In the genomic region with DNA sequence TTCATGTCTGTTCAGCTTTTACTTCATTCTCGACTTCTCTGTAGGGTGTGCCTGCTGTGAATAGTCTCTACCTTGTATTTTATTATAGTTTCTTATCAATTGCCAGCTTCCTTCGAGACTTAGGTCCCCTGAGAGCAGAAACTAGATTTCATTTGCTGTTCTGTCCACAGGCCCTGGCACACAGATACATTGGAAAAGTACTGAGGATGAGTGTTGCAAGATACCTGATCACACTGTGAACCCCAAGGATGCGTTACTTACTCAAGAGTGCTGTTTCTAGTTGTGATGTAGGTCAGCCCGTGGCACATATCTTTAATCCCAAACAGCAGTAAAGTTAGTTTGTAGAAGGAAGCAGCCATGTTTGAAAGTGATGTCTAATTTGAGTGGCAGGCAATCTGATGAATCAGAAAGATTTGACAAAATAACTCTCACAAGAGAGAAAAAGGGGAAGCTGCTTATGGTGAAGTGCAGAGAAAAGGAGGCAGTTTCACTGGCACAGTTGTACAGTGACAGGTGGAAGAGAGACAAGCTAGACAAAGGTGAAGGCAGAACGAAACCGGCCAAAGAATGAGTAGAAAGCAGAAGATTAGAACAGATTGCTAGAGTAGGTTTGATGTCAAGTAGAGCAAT, we compare ENCODE assay signal across 21 mouse cellular contexts. TPM values are rescaled to one million over a fixed set of nuclear protein-coding genes. Genes with fewer than 3 reads are reported as not detected.
DNase-seq lines count a peak whose midpoint lies in the region; ATAC-seq and TF ChIP-seq lines count a peak whose summit lies in the region.
"Had no signal": no experiment of that assay in that cellular context is flagged by ENCODE, and none has a peak within 500 bp of the region (broad histone marks: within the 10 kb centered on the region; RNA-seq: fewer than 3 reads in every experiment).

No protein-coding gene starts in this region.

- no peak for TF ChIP-seq POLR2A in kidney, adult 2 months (IDR thresholded peaks at IDR 0.05; ENCODE audit: low read depth, low read length)

- peaks cover 45% of the 10 kb centered on the region for H3K4me1 ChIP-seq in heart, embryonic 13.5 days
- peaks cover 76% of the 10 kb centered on the region for H3K4me1 ChIP-seq in E14TG2a.4 (replicated peaks; ENCODE audit: low read depth, low read length)
- peaks cover 43% of the 10 kb centered on the region for H3K4me1 ChIP-seq in limb, embryonic 13.5 days
- peaks cover 4% of the 10 kb centered on the region; the same call in 1 of the 2 replicates for H3K4me1 ChIP-seq in stomach, postnatal 0 days (replicated peaks; ENCODE audit: control insufficient read depth, insufficient read depth)
- H3K4me1 ChIP-seq in kidney, adult 2 months (ENCODE audit: control insufficient read depth, insufficient read depth, low read length) = peaks cover 5% of the 10 kb centered on the region
- peaks cover 31% of the 10 kb centered on the region for H3K4me1 ChIP-seq in neural tube, embryonic 15.5 days

- intact Hi-C loops in heart, postnatal 10 days (cut with DNase I) = no loop called here

- no peak for TF ChIP-seq CTCF in E14TG2a.4 (conservative IDR thresholded peaks at IDR 0.05; ENCODE audit: low read length)
- TF ChIP-seq CTCF in stomach, postnatal 0 days (IDR thresholded peaks at IDR 0.05; ENCODE audit: low read depth) = no peak
- no peak for TF ChIP-seq CTCF in kidney, adult 2 months (conservative IDR thresholded peaks at IDR 0.05; ENCODE audit: insufficient read depth, insufficient read length, low read depth, low read length)

- no peak overlapping the region for H3K27ac ChIP-seq in heart, embryonic 13.5 days (replicated peaks)
- H3K27ac ChIP-seq in limb, embryonic 13.5 days = 0 out of 2 replicates have a peak overlapping the region, but pooled peaks have one; percentile 7
- no peak overlapping the region for H3K27ac ChIP-seq in stomach, postnatal 0 days (replicated peaks)
- no peak overlapping the region for H3K27ac ChIP-seq in kidney, adult 2 months (ENCODE audit: insufficient read depth, low read depth, low read length)
- no peak overlapping the region for H3K27ac ChIP-seq in neural tube, embryonic 15.5 days (replicated peaks)
- H3K27ac ChIP-seq: layer of hippocampus, adult 2 months; midbrain, embryonic 15.5 days; neural tube, embryonic 13.5 days had no signal

- no peaks in the 10 kb centered on the region for H3K9me3 ChIP-seq in heart, embryonic 13.5 days
- no peaks in the 10 kb centered on the region for H3K9me3 ChIP-seq in E14TG2a.4 (ENCODE audit: low read length)
- H3K9me3 ChIP-seq in limb, embryonic 13.5 days = no peaks in the 10 kb centered on the region
- no peaks in the 10 kb centered on the region for H3K9me3 ChIP-seq in stomach, postnatal 0 days (ENCODE audit: control insufficient read depth, low read length)
- no peaks in the 10 kb centered on the region for H3K9me3 ChIP-seq in neural tube, embryonic 15.5 days (replicated peaks)
- H3K9me3 ChIP-seq: midbrain, embryonic 15.5 days; neural tube, embryonic 13.5 days had no signal

- TF ChIP-seq EP300 in stomach, postnatal 0 days (optimal IDR thresholded peaks at IDR 0.05) = no peak

- no peaks in the 10 kb centered on the region for H3K27me3 ChIP-seq in heart, embryonic 13.5 days (replicated peaks)
- no peaks in the 10 kb centered on the region for H3K27me3 ChIP-seq in E14TG2a.4 (ENCODE audit: insufficient read depth, low read length)
- H3K27me3 ChIP-seq in limb, embryonic 13.5 days = no peaks in the 10 kb centered on the region
- no peaks in the 10 kb centered on the region for H3K27me3 ChIP-seq in stomach, postnatal 0 days (ENCODE audit: control insufficient read depth, insufficient read depth, low read length)
- no peaks in the 10 kb centered on the region for H3K27me3 ChIP-seq in kidney, adult 2 months (replicated peaks; ENCODE audit: control insufficient read depth, insufficient read depth, low read length)
- H3K27me3 ChIP-seq in neural tube, embryonic 15.5 days (replicated peaks) = no peaks in the 10 kb centered on the region
- H3K27me3 ChIP-seq: midbrain, embryonic 15.5 days; neural tube, embryonic 13.5 days had no signal

- no peak overlapping the region for H3K4me3 ChIP-seq in heart, embryonic 13.5 days
- H3K4me3 ChIP-seq in E14TG2a.4 (replicated peaks; ENCODE audit: low read length) = peak overlapping the region; percentile 98
- H3K4me3 ChIP-seq in limb, embryonic 13.5 days = no peak overlapping the region
- no peak overlapping the region for H3K4me3 ChIP-seq in stomach, postnatal 0 days (ENCODE audit: low read depth, low read length)
- H3K4me3 ChIP-seq in kidney, adult 2 months (ENCODE audit: insufficient read depth, low read depth, low read length) = no peak overlapping the region
- H3K4me3 ChIP-seq in neural tube, embryonic 15.5 days (replicated peaks) = no peak overlapping the region
- H3K4me3 ChIP-seq: layer of hippocampus, adult 2 months; midbrain, embryonic 15.5 days; neural tube, embryonic 13.5 days had no signal

- peaks cover 54% of the 10 kb centered on the region for H3K36me3 ChIP-seq in heart, embryonic 13.5 days
- H3K36me3 ChIP-seq in E14TG2a.4 (ENCODE audit: insufficient read depth, low read length) = peaks cover 72% of the 10 kb centered on the region
- peaks cover 42% of the 10 kb centered on the region for H3K36me3 ChIP-seq in limb, embryonic 13.5 days
- H3K36me3 ChIP-seq in stomach, postnatal 0 days (ENCODE audit: control insufficient read depth, insufficient read depth, low read length) = peaks cover 13% of the 10 kb centered on the region
- H3K36me3 ChIP-seq in kidney, adult 2 months (ENCODE audit: control insufficient read depth, insufficient read depth, low read length) = peaks cover 10% of the 10 kb centered on the region
- peaks cover 28% of the 10 kb centered on the region for H3K36me3 ChIP-seq in neural tube, embryonic 15.5 days

- no peak for ATAC-seq in heart, embryonic 13.5 days (ENCODE audit: extremely low read depth, insufficient number of reproducible peaks, low FRiP score, low TSS enrichment)
- no peak for ATAC-seq in limb, embryonic 13.5 days (ENCODE audit: low FRiP score, low read depth)
- no peak for ATAC-seq in stomach, postnatal 0 days (ENCODE audit: low FRiP score, low TSS enrichment)
- no peak for ATAC-seq in neural tube, embryonic 15.5 days (ENCODE audit: low FRiP score)
- ATAC-seq: forebrain, embryonic 16.5 days; midbrain, embryonic 15.5 days had no signal

- DNase-seq in heart, postnatal 10 days = no peak
- DNase-seq in 416B (ENCODE audit: low read depth) = peak; percentile 45
- DNase-seq in stomach, postnatal 0 days (ENCODE audit: low spot score) = no peak
- no peak for DNase-seq in kidney, adult 2 months
- DNase-seq: cerebellum, postnatal 14 days; gastrocnemius, postnatal 14 days; kidney, adult 11 months; left cerebral cortex, postnatal 4 days; lung, postnatal 4 days; thymus, adult 18-20 months had no signal

- H3K9ac ChIP-seq in heart, embryonic 13.5 days = peak overlapping the region; percentile 40; the same call in 1 of the 2 replicates
- H3K9ac ChIP-seq in limb, embryonic 13.5 days = no peak overlapping the region
- H3K9ac ChIP-seq in stomach, postnatal 0 days (ENCODE audit: low read length) = no peak overlapping the region
- no peak overlapping the region for H3K9ac ChIP-seq in neural tube, embryonic 15.5 days (replicated peaks)
- H3K9ac ChIP-seq: midbrain, embryonic 15.5 days; neural tube, embryonic 13.5 days had no signal

- 69% methylated on average over 6 of the region's 6 CpGs for WGBS in heart, embryonic 13.5 days
- WGBS in limb, embryonic 13.5 days = 75% methylated on average over 6 of the region's 6 CpGs
- 71% methylated on average over 6 of the region's 6 CpGs for WGBS in stomach, postnatal 0 days
- 67% methylated on average over 6 of the region's 6 CpGs for WGBS in kidney, adult 2 months
- WGBS in neural tube, embryonic 15.5 days = 88% methylated on average over 6 of the region's 6 CpGs

- H3K4me2 ChIP-seq in heart, embryonic 13.5 days = peak overlapping the region; percentile 30
- H3K4me2 ChIP-seq in limb, embryonic 13.5 days (replicated peaks) = no peak overlapping the region
- no peak overlapping the region for H3K4me2 ChIP-seq in stomach, postnatal 0 days (replicated peaks; ENCODE audit: low read depth)
- H3K4me2 ChIP-seq in neural tube, embryonic 15.5 days = no peak overlapping the region
- H3K4me2 ChIP-seq: midbrain, embryonic 15.5 days; neural tube, embryonic 13.5 days had no signal

RNA-seq across cellular contexts. Expression of gene Ppat, which starts 3.0 kb away (rescaled TPM):
- 20.8 and 25.0 TPM in 2 replicates for polyA plus RNA-seq in heart, embryonic 13.5 days (2015; fragmentation: Nextera tagmentation; extraction: Ambion mirVana)
- total RNA-seq in heart, postnatal 10 days (2021) = 10 to 100 TPM; 14.6 to 15.9 TPM
- 23.9 and 25.4 TPM in 2 replicates for polyA plus RNA-seq in limb, embryonic 13.5 days (2015; fragmentation: Nextera tagmentation; extraction: Ambion mirVana)
- polyA plus RNA-seq in stomach, postnatal 0 days (2015; fragmentation: Nextera tagmentation; extraction: Ambion mirVana) = 12.4 and 12.5 TPM in 2 replicates
- polyA plus RNA-seq in kidney, adult 2 months (2012; rRNA removed) = 11.2 and 12.9 TPM in 2 replicates
- polyA plus RNA-seq in neural tube, embryonic 15.5 days (2015; fragmentation: Nextera tagmentation; extraction: Ambion mirVana) = 10.6 and 17.9 TPM in 2 replicates

RNA-seq across cellular contexts. Expression of gene Paics, which starts 3.3 kb away (rescaled TPM):
- 229 and 249 TPM in 2 replicates for polyA plus RNA-seq in heart, embryonic 13.5 days (2015; fragmentation: Nextera tagmentation; extraction: Ambion mirVana)
- total RNA-seq in heart, postnatal 10 days (2021) = 100 to 1,000 TPM; 166 to 168 TPM
- 321 and 323 TPM in 2 replicates for polyA plus RNA-seq in limb, embryonic 13.5 days (2015; fragmentation: Nextera tagmentation; extraction: Ambion mirVana)
- polyA plus RNA-seq in stomach, postnatal 0 days (2015; fragmentation: Nextera tagmentation; extraction: Ambion mirVana) = 91.7 and 94.4 TPM in 2 replicates
- 120 and 170 TPM in 2 replicates for polyA plus RNA-seq in kidney, adult 2 months (2012; rRNA removed)
- polyA plus RNA-seq in neural tube, embryonic 15.5 days (2015; fragmentation: Nextera tagmentation; extraction: Ambion mirVana) = 165 and 201 TPM in 2 replicates

RNA-seq across cellular contexts. Expression of gene Srp72, which starts 20.1 kb away (rescaled TPM):
- polyA plus RNA-seq in heart, embryonic 13.5 days (2015; fragmentation: Nextera tagmentation; extraction: Ambion mirVana) = 48.4 and 55.4 TPM in 2 replicates
- 10 to 100 TPM; 74.0 to 75.6 TPM for total RNA-seq in heart, postnatal 10 days (2021)
- polyA plus RNA-seq in limb, embryonic 13.5 days (2015; fragmentation: Nextera tagmentation; extraction: Ambion mirVana) = 115 and 121 TPM in 2 replicates
- polyA plus RNA-seq in stomach, postnatal 0 days (2015; fragmentation: Nextera tagmentation; extraction: Ambion mirVana) = 47.1 and 49.2 TPM in 2 replicates
- polyA plus RNA-seq in kidney, adult 2 months (2012; rRNA removed) = 21.5 and 24.4 TPM in 2 replicates
- 87.2 and 91.5 TPM in 2 replicates for polyA plus RNA-seq in neural tube, embryonic 15.5 days (2015; fragmentation: Nextera tagmentation; extraction: Ambion mirVana)

RNA-seq across cellular contexts. Expression of gene Aasdh, which starts 49.1 kb away (rescaled TPM):
- 14.8 and 18.9 TPM in 2 replicates for polyA plus RNA-seq in heart, embryonic 13.5 days (2015; fragmentation: Nextera tagmentation; extraction: Ambion mirVana)
- 10 to 100 TPM; 10.1 to 14.4 TPM for total RNA-seq in heart, postnatal 10 days (2021)
- 19.8 and 20.4 TPM in 2 replicates for polyA plus RNA-seq in limb, embryonic 13.5 days (2015; fragmentation: Nextera tagmentation; extraction: Ambion mirVana)
- polyA plus RNA-seq in stomach, postnatal 0 days (2015; fragmentation: Nextera tagmentation; extraction: Ambion mirVana) = 7.0 and 7.4 TPM in 2 replicates
- polyA plus RNA-seq in kidney, adult 2 months (2012; rRNA removed) = 14.3 and 15.1 TPM in 2 replicates
- polyA plus RNA-seq in neural tube, embryonic 15.5 days (2015; fragmentation: Nextera tagmentation; extraction: Ambion mirVana) = 17.0 TPM in 2 replicates

RNA-seq across cellular contexts. Expression of gene Arl9, which starts 49.5 kb away (rescaled TPM):
- polyA plus RNA-seq in heart, embryonic 13.5 days (2015; fragmentation: Nextera tagmentation; extraction: Ambion mirVana) = 0.31 TPM in 1 of 2 replicates, not detected in the other
- total RNA-seq in heart, postnatal 10 days (2021) = not detected
- not detected in 2 replicates for polyA plus RNA-seq in limb, embryonic 13.5 days (2015; fragmentation: Nextera tagmentation; extraction: Ambion mirVana)
- not detected in 2 replicates for polyA plus RNA-seq in stomach, postnatal 0 days (2015; fragmentation: Nextera tagmentation; extraction: Ambion mirVana)
- polyA plus RNA-seq in kidney, adult 2 months (2012; rRNA removed) = 0.30 and 0.50 TPM in 2 replicates
- 0.42 TPM in 1 of 2 replicates, not detected in the other for polyA plus RNA-seq in neural tube, embryonic 15.5 days (2015; fragmentation: Nextera tagmentation; extraction: Ambion mirVana)
- total RNA-seq: gastrocnemius, postnatal 14 days; hematopoietic stem cell, adult 5-6 weeks had no signal
- polyA plus RNA-seq: embryonic facial prominence, embryonic 11.5 days; forebrain, embryonic 16.5 days; midbrain, embryonic 15.5 days; neural tube, embryonic 13.5 days; spleen, adult 2 months had no signal
